Mouse (Mus musculus): Measurements from ENCODE around the gene Gm21958.

- TF ChIP-seq CTCF (IDR thresholded peaks at IDR 0.05; ENCODE audit: control insufficient read depth, insufficient read depth, insufficient read length), result no peak
- no peak for TF ChIP-seq FOSL1 (IDR thresholded peaks at IDR 0.05; ENCODE audit: insufficient read depth, low read length, poor library complexity, severe bottlenecking)
- no peak for TF ChIP-seq USF1 (IDR thresholded peaks at IDR 0.05; ENCODE audit: low read depth)
- TF ChIP-seq MYOD1 (IDR thresholded peaks at IDR 0.05; ENCODE audit: control insufficient read depth, insufficient read length, low read depth), result no peak
- TF ChIP-seq MAX (IDR thresholded peaks at IDR 0.05), result no peak
- TF ChIP-seq CEBPB (IDR thresholded peaks at IDR 0.05; ENCODE audit: low read depth), result no peak
Observed at GRCm38 (mm10) chr3:54672111-54672510, 42.0 kb downstream of the Gm21958 start.
